Mouse (Mus musculus): ENCODE data around the gene Ruvbl2. TPM values are rescaled to one million over a fixed set of nuclear protein-coding genes. Genes with fewer than 3 reads are reported as not detected.

Ruvbl2 gene
- polyA plus RNA-seq, 1 experiment = 42.7 TPM

GRCm38 (mm10) chr7:45395578-45396336 lies 42.1 kb downstream of the Ruvbl2 start, which contains the start of gene Snrnp70:
Gene Snrnp70 (minus strand): TSS chr7:45395742.
- H3K27ac ChIP-seq (ENCODE audit: insufficient read depth, low read depth, low read length) = peak within 1 kb of the TSS; percentile 63
- H3K36me3 ChIP-seq (ENCODE audit: control insufficient read depth, insufficient read depth, low read length) = no peaks in the 10 kb centered on the region; the same call in 1 of the 2 replicates
- TF ChIP-seq POLR2A (IDR thresholded peaks at IDR 0.05; ENCODE audit: low read depth, low read length) (peak; percentile 92), CTCF (conservative IDR thresholded peaks at IDR 0.05; ENCODE audit: insufficient read depth, insufficient read length, low read depth, low read length) (no peak)
- H3K27me3 ChIP-seq (replicated peaks; ENCODE audit: control insufficient read depth, insufficient read depth, low read length) = no peaks in the 10 kb centered on the region
- WGBS = under 1% methylated on average over 60 of the region's 60 CpGs
- peaks cover 8% of the 10 kb centered on the region; the same call in 1 of the 2 replicates for H3K4me1 ChIP-seq (ENCODE audit: control insufficient read depth, insufficient read depth, low read length)
- peak within 1 kb of the TSS; percentile 75 for H3K4me3 ChIP-seq (ENCODE audit: insufficient read depth, low read depth, low read length)
- peak; percentile 100 for DNase-seq

GRCm38 (mm10) chr7:45395129-45395541 lies 42.8 kb downstream of the Ruvbl2 start:
- WGBS = under 1% methylated on average over 17 of the region's 20 CpGs
- no peak for DNase-seq

GRCm38 (mm10) chr7:45386077-45386476 lies 51.8 kb downstream of the Ruvbl2 start:
- TF ChIP-seq POLR2A (IDR thresholded peaks at IDR 0.05; ENCODE audit: low read depth, low read length) = no peak
- TF ChIP-seq CTCF (conservative IDR thresholded peaks at IDR 0.05; ENCODE audit: insufficient read depth, insufficient read length, low read depth, low read length) = 0 out of 2 replicates have a peak, but pooled peaks have one; percentile 11
- Histone ChIP-seq H3K4me3 (ENCODE audit: insufficient read depth, low read depth, low read length) (no peak overlapping the region), H3K27me3 (replicated peaks; ENCODE audit: control insufficient read depth, insufficient read depth, low read length) (no peaks in the 10 kb centered on the region), H3K4me1 (ENCODE audit: control insufficient read depth, insufficient read depth, low read length) (no peaks in the 10 kb centered on the region), H3K36me3 (ENCODE audit: control insufficient read depth, insufficient read depth, low read length) (peaks cover 20% of the 10 kb centered on the region), H3K27ac (ENCODE audit: insufficient read depth, low read depth, low read length) (no peak overlapping the region)
- no peak for DNase-seq
- WGBS = 87% methylated on average over 3 of the region's 3 CpGs

More at GRCm38 (mm10) chr7:45395129-45395541, 42.8 kb downstream of the Ruvbl2 start:
- peaks cover 8% of the 10 kb centered on the region; the same call in 1 of the 2 replicates for H3K4me1 ChIP-seq (ENCODE audit: control insufficient read depth, insufficient read depth, low read length)
- H3K27me3 ChIP-seq (replicated peaks; ENCODE audit: control insufficient read depth, insufficient read depth, low read length) = no peaks in the 10 kb centered on the region
- H3K36me3 ChIP-seq (ENCODE audit: control insufficient read depth, insufficient read depth, low read length) = peaks cover 4% of the 10 kb centered on the region; the same call in 1 of the 2 replicates
- TF ChIP-seq CTCF (conservative IDR thresholded peaks at IDR 0.05; ENCODE audit: insufficient read depth, insufficient read length, low read depth, low read length) (no peak), POLR2A (IDR thresholded peaks at IDR 0.05; ENCODE audit: low read depth, low read length) (no peak)
- peak overlapping the region; percentile 63 for H3K27ac ChIP-seq (ENCODE audit: insufficient read depth, low read depth, low read length)
- H3K4me3 ChIP-seq (ENCODE audit: insufficient read depth, low read depth, low read length) = peak overlapping the region; percentile 75

- no peak for TF ChIP-seq CTCF (conservative IDR thresholded peaks at IDR 0.05; ENCODE audit: insufficient read depth, insufficient read length, low read depth, low read length)
- TF ChIP-seq POLR2A (IDR thresholded peaks at IDR 0.05; ENCODE audit: low read depth, low read length) = no peak
- Histone ChIP-seq H3K4me3 (ENCODE audit: insufficient read depth, low read depth, low read length) (no peak overlapping the region), H3K36me3 (ENCODE audit: control insufficient read depth, insufficient read depth, low read length) (no peaks in the 10 kb centered on the region; the same call in 1 of the 2 replicates), H3K4me1 (ENCODE audit: control insufficient read depth, insufficient read depth, low read length) (no peaks in the 10 kb centered on the region), H3K27me3 (replicated peaks; ENCODE audit: control insufficient read depth, insufficient read depth, low read length) (no peaks in the 10 kb centered on the region), H3K27ac (ENCODE audit: insufficient read depth, low read depth, low read length) (no peak overlapping the region)
- DNase-seq = no peak
- 83% methylated on average over 1 of the region's 1 CpGs for WGBS
Measured at GRCm38 (mm10) chr7:45376057-45376456, 61.8 kb downstream of the Ruvbl2 start.

GRCm38 (mm10) chr7:45374620-45375019 lies 63.3 kb downstream of the Ruvbl2 start:
- Histone ChIP-seq H3K27me3 (replicated peaks; ENCODE audit: control insufficient read depth, insufficient read depth, low read length) (no peaks in the 10 kb centered on the region), H3K4me3 (ENCODE audit: insufficient read depth, low read depth, low read length) (no peak overlapping the region), H3K36me3 (ENCODE audit: control insufficient read depth, insufficient read depth, low read length) (no peaks in the 10 kb centered on the region; the same call in 1 of the 2 replicates), H3K27ac (ENCODE audit: insufficient read depth, low read depth, low read length) (no peak overlapping the region), H3K4me1 (ENCODE audit: control insufficient read depth, insufficient read depth, low read length) (no peaks in the 10 kb centered on the region; the same call in 1 of the 2 replicates)
- no peak for DNase-seq
- 93% methylated on average over 8 of the region's 8 CpGs for WGBS
- TF ChIP-seq CTCF (conservative IDR thresholded peaks at IDR 0.05; ENCODE audit: insufficient read depth, insufficient read length, low read depth, low read length) (no peak), POLR2A (IDR thresholded peaks at IDR 0.05; ENCODE audit: low read depth, low read length) (no peak)

- DNase-seq = no peak
- no peaks in the 10 kb centered on the region for H3K27me3 ChIP-seq (replicated peaks; ENCODE audit: control insufficient read depth, insufficient read depth, low read length)
- no peaks in the 10 kb centered on the region; the same call in 1 of the 2 replicates for H3K4me1 ChIP-seq (ENCODE audit: control insufficient read depth, insufficient read depth, low read length)
- no peak overlapping the region for H3K27ac ChIP-seq (ENCODE audit: insufficient read depth, low read depth, low read length)
- 75% methylated on average over 5 of the region's 5 CpGs for WGBS
- no peak for TF ChIP-seq POLR2A (IDR thresholded peaks at IDR 0.05; ENCODE audit: low read depth, low read length)
- no peak for TF ChIP-seq CTCF (conservative IDR thresholded peaks at IDR 0.05; ENCODE audit: insufficient read depth, insufficient read length, low read depth, low read length)
- no peak overlapping the region for H3K4me3 ChIP-seq (ENCODE audit: insufficient read depth, low read depth, low read length)
- no peaks in the 10 kb centered on the region; the same call in 1 of the 2 replicates for H3K36me3 ChIP-seq (ENCODE audit: control insufficient read depth, insufficient read depth, low read length)
Measured at GRCm38 (mm10) chr7:45372371-45372770, 65.5 kb downstream of the Ruvbl2 start.

Other genes with a start within 250 kb of the Ruvbl2 start
- 0.04 and 0.05 TPM in 2 replicates for gene Ccdc155, start 233.2 kb downstream of the Ruvbl2 start, polyA plus RNA-seq (2012; rRNA removed)
- gene Dkkl1, start 225.9 kb downstream of the Ruvbl2 start, polyA plus RNA-seq (2012; rRNA removed) = 0.39 and 0.54 TPM in 2 replicates
- gene Tead2, start 222.3 kb downstream of the Ruvbl2 start, polyA plus RNA-seq (2012; rRNA removed) = 10.0 and 13.2 TPM in 2 replicates
- gene Cd37, start 199.0 kb downstream of the Ruvbl2 start, polyA plus RNA-seq (2012; rRNA removed) = 7.9 and 30.1 TPM in 2 replicates
- 0.05 TPM in 1 of 2 replicates, not detected in the other for gene Slc6a16, start 197.0 kb downstream of the Ruvbl2 start, polyA plus RNA-seq (2012; rRNA removed)
- gene Slc6a21, start 160.6 kb downstream of the Ruvbl2 start, polyA plus RNA-seq (2012; rRNA removed) = 0.14 and 0.19 TPM in 2 replicates
- 17.9 and 18.2 TPM in 2 replicates for gene Trpm4, start 104.3 kb downstream of the Ruvbl2 start, polyA plus RNA-seq (2012; rRNA removed)
- 0.14 and 3.2 TPM in 2 replicates for gene Hrc, start 102.8 kb downstream of the Ruvbl2 start, polyA plus RNA-seq (2012; rRNA removed)
- 0.50 and 0.64 TPM in 2 replicates for gene Ppfia3, start 71.1 kb downstream of the Ruvbl2 start, polyA plus RNA-seq (2012; rRNA removed)
- gene Lin7b, start 67.5 kb downstream of the Ruvbl2 start, polyA plus RNA-seq (2012; rRNA removed) = 2.7 and 3.9 TPM in 2 replicates
- gene Snrnp70, start 42.4 kb downstream of the Ruvbl2 start, polyA plus RNA-seq (2012; rRNA removed) = 137 and 138 TPM in 2 replicates
- gene Kcna7, start 32.4 kb downstream of the Ruvbl2 start, polyA plus RNA-seq (2012; rRNA removed) = 0.07 and 0.91 TPM in 2 replicates
- 0.44 and 0.58 TPM in 2 replicates for gene Ntf5, start 24.4 kb downstream of the Ruvbl2 start, polyA plus RNA-seq (2012; rRNA removed)
- not detected in 2 replicates for gene Lhb, start 17.3 kb downstream of the Ruvbl2 start, polyA plus RNA-seq (2012; rRNA removed)
- gene Gys1, start 3.3 kb downstream of the Ruvbl2 start, polyA plus RNA-seq (2012; rRNA removed) = 57.4 and 61.2 TPM in 2 replicates
- gene Ftl1, start 21.8 kb upstream of the Ruvbl2 start, polyA plus RNA-seq (2012; rRNA removed) = 6,932 and 8,155 TPM in 2 replicates
- gene Bax, start 28.8 kb upstream of the Ruvbl2 start, polyA plus RNA-seq (2012; rRNA removed) = 104 and 112 TPM in 2 replicates
- 0.20 and 0.46 TPM in 2 replicates for gene Tulp2, start 43.8 kb upstream of the Ruvbl2 start, polyA plus RNA-seq (2012; rRNA removed)
- 1.1 and 1.2 TPM in 2 replicates for gene Gm45808, start 48.7 kb upstream of the Ruvbl2 start, polyA plus RNA-seq (2012; rRNA removed)
- gene Dhdh, start 50.7 kb upstream of the Ruvbl2 start, polyA plus RNA-seq (2012; rRNA removed) = 6.0 and 6.1 TPM in 2 replicates
- gene Nucb1, start 72.3 kb upstream of the Ruvbl2 start, polyA plus RNA-seq (2012; rRNA removed) = 397 and 405 TPM in 2 replicates
- gene Ppp1r15a, start 88.2 kb upstream of the Ruvbl2 start, polyA plus RNA-seq (2012; rRNA removed) = 26.6 and 28.2 TPM in 2 replicates
- 4.6 and 5.9 TPM in 2 replicates for gene Plekha4, start 88.2 kb upstream of the Ruvbl2 start, polyA plus RNA-seq (2012; rRNA removed)
- gene Hsd17b14, start 116.8 kb upstream of the Ruvbl2 start, polyA plus RNA-seq (2012; rRNA removed) = 43.9 and 48.3 TPM in 2 replicates
- gene Bcat2, start 132.1 kb upstream of the Ruvbl2 start, polyA plus RNA-seq (2012; rRNA removed) = 185 and 188 TPM in 2 replicates
- not detected in 2 replicates for gene Fgf21, start 177.4 kb upstream of the Ruvbl2 start, polyA plus RNA-seq (2012; rRNA removed)
- gene Fut1, start 179.2 kb upstream of the Ruvbl2 start, polyA plus RNA-seq (2012; rRNA removed) = 0.05 and 0.11 TPM in 2 replicates
- gene Izumo1, start 183.7 kb upstream of the Ruvbl2 start, polyA plus RNA-seq (2012; rRNA removed) = 0.29 and 0.34 TPM in 2 replicates
- 19.9 and 20.4 TPM in 2 replicates for gene Rasip1, start 189.4 kb upstream of the Ruvbl2 start, polyA plus RNA-seq (2012; rRNA removed)
- 2.1 and 2.5 TPM in 2 replicates for gene Mamstr, start 201.9 kb upstream of the Ruvbl2 start, polyA plus RNA-seq (2012; rRNA removed)
- not detected in 2 replicates for gene Fut2, start 228.3 kb upstream of the Ruvbl2 start, polyA plus RNA-seq (2012; rRNA removed)
- 0.09 TPM in 1 of 2 replicates, not detected in the other for gene Ntn5, start 245.9 kb upstream of the Ruvbl2 start, polyA plus RNA-seq (2012; rRNA removed)

Data from kidney, adult 2 months (tissue).